Mouse (Mus musculus): ENCODE data around the gene Akap2.

Akap2 gene

DNA sequence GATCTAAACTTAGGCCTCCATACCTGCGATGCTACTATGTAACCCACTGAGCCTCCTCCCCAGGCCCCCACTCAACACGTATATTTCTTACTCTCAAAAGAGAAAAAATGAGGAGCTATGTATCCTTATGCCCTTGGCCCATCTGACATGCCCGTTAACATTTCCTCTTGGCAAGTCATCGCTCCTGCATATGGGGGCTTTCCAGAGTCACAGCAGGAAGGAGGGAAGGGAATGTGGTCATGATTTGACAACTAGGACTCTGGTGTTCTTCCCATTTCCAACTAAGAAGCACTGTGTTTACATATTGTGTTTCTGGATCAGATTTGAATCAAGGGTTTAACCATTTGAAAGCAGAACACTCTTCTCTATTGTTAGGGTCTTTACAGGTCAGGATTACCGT lies 15.9 kb upstream of the Akap2 start:
- DNase-seq (ENCODE audit: low read depth, low spot score) = no peak

DNA sequence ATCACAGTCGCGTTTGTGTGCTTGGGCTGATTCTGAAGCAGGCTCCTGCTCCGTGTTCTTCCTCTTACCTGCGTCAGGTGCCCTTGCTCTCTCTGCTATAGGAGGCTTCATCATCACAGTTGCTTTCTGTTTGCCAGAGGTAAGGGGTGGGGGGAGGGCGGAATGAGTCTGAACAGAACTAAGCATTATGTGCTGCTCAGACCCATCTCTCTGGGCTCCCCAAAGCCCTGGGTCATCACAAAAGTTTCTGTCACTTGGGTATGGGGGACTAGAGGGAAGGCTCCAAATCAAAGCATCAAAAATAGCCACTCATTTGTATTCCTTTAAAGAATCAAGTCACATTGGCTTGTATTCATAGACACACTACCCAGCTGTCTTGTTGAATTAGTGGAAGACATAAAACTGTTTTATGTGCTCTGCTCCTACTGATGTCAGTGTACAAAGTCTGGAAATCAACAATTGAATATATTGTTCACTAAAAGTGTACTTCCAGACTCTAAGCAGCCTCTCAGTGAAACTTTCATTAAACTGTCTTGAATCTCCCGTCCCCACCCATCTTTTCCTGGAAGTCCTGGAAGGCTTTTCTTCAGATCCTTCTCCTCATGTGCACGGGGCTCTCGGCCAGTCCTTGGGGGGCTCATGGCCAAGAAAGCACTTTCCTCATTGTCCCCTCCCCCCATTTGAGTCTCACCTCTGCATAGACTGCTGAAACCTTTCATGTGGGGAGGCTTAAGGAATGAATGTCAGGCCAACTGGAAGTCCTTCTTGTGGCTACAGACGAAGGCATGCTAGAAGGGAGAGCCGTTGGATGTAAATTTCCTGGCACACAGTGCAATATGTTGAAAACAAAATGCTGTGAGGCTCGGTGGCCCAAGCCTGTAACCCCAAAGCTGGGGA lies 13.6 kb upstream of the Akap2 start:
- DNase-seq (ENCODE audit: low read depth, low spot score) = no peak

DNA sequence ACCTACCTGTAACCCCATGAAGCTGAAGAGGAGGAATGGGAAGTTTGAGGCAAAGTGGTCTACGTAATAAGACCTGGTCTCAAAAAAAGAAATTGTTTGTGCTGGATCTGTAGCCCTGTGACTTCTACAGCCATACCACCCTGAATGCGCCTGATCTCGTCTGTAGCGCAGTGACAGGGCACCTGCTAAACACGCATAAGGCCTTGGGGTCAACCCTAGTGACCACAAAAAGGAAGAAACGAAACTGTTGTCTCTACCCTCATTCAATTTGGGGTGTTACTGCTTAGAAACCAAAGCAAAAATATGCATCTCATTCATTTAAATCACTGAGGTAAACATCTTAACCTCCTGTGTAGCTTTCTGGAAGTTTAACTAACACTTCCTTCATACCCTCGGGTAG lies 12.9 kb upstream of the Akap2 start:
- no peak for DNase-seq (ENCODE audit: low read depth, low spot score)

DNA sequence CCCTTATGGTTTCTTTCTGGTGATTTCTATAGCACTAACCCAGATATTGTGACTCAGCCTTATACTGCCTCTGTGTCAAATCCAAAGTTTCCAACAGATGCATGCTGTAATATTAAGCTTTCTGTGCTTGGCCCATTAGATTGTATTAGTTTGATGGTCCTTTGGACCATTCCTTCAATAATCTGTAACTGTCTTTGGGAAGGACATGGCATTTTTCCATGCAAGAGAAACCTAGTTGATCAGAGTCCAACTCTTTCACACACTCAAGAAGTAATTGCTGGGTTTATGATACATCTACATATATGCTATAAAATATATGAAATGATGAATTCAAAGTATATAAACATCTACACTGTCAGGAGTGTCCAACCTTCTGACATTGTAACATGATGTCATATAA lies 1.6 kb upstream of the Akap2 start:
- no peak for DNase-seq (ENCODE audit: low read depth, low spot score)

DNA sequence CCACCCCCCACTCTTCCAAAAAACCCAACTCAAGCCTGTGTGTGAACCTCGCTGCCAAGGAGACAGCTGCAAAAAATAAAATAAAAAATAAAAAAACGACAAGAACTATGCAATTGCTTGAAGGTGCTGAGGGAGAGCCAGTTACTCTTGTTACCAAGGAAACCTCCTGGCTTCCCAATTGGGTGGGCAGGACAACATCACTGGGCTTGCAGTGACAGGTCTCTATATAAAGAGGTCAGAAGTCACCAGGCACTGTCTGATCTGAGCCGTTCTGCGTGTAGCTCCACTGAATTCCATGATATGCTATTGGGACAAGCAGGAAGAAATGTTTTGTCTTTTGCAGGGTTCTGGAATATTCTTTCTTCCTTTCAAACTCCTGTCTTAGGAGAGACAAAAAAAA lies 722 bp upstream of the Akap2 start:
- no peak for DNase-seq (ENCODE audit: low read depth, low spot score)

DNA sequence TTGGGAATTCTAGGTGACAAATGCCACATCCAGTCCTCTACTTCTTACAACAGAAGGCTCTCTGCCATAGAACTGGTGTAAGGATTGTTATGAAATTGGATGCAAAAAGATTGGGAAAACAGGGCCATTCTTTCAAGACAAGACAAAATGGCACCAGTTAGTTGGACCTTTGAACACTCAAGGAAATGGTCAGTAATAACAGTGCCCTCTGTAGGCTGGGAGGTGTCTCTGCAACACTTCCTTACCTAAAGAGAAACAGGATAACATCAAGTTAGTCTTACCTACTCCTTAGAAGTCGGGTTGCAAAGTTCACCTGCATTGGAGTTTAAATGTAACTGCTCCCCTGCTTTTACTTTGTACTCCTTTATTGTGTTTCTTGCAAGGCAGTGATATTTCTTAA lies 1.9 kb downstream of the Akap2 start:
- DNase-seq (ENCODE audit: low read depth, low spot score) = no peak

DNA sequence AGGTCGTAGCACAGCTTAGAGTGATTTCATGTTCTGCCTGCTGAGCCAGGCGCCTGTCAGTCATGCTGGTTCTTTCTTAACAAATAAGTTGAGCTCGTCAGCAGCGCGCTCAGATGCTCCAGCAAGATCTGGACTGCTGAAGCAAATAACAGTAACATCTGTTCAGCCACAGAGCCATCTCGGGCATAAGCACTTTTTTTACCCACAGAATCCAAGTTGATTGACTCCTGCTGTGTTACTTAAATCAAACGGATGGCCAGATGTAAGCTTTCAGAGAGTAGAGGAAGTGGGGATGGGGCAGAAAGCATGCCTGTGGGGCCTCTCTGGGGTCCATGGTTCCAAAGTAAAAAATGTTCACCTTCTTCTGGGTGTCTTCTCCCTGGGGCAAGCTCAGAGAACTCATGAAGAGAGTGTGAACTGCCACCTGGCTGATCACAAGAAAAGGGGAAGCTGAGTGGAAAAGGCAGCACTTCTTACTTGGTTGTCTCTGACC lies 3.5 kb downstream of the Akap2 start:
- DNase-seq (ENCODE audit: low read depth, low spot score) = no peak

DNA sequence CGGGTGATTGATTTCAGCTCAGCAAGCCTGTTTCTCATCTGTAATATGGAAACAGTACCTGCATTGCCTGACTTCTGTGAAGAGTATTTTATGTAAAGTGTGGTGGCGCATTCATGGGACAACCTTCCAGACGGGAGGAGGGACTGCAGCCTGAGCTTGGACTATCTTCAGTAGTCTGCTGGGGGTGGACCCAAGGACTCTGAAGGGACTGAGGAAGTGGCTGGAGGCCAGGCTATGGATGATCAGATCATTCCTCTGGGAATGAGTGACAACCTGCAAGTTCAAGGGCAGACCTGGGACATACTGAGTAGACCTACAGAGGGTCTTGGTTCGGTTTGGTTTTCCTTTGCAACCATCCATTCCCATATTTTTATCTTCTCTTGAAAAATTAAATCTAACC lies 4.8 kb downstream of the Akap2 start:
- DNase-seq (ENCODE audit: low read depth, low spot score) = no peak

DNA sequence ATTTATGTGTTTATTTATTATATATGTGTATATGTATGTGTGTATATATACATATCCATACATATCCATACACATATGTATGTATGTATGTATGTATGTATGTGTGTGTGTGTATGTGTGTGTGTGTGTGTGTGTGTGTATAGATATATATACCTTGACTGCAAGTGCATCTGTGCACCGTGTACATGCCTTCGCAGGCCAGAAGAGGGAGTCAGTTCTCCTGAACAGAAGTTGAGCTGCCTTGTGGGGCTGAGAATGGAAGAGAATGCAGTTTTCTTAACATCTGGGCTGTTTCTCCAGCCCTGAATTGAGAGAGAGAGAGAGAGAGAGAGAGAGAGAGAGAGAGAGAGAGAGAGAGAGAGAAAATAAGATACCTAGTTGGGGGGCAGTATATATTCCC lies 6.2 kb downstream of the Akap2 start:
- DNase-seq (ENCODE audit: low read depth, low spot score) = no peak

DNA sequence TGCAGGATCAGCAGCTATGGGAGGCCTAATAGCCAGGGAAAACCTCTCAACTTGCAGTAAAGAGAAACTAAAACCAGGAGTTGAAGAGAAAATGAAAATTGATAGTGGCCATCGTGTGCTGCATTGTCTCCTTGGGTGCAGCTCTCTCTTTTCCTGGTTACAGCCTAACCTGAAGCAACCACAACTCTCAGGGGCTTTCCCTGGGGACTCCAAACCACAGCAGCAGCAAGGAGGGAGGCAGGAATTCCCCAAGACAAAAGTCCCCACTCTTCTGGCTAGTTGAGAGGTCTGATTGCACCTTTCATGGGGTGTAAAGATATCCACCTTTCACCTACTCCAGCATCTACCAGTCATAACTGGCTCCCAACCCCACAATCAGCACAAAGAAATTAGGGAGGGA lies 8.1 kb downstream of the Akap2 start:
- no peak for DNase-seq (ENCODE audit: low read depth, low spot score)

DNA sequence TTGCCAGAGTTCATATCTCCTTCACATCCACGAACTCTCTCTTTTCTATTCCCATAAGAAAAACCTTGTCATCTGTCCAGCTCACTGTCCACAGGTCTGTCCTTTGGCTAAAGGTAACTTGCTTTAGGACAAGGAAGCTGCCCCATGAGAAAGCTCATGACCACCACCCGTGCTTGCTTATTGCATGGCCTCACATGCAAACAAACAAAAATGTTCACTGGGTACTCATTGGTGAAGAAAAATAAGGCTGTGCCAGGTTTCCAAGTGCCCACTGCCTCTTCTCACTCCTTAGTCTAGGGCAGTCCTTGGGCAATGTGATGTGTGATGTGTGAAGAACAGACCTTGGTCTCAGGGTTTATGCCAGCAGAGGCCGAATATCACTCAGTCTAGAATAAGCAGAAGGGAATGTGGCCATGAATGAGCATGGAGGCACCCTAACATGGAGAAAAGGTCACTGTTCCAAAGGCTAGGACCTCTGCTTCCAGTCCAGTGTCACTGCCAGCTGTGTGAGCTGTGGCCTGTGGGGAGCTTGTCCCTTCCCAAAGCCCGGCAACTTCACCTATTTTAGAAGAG lies 11.2 kb downstream of the Akap2 start:
- no peak for DNase-seq (ENCODE audit: low read depth, low spot score)

DNA sequence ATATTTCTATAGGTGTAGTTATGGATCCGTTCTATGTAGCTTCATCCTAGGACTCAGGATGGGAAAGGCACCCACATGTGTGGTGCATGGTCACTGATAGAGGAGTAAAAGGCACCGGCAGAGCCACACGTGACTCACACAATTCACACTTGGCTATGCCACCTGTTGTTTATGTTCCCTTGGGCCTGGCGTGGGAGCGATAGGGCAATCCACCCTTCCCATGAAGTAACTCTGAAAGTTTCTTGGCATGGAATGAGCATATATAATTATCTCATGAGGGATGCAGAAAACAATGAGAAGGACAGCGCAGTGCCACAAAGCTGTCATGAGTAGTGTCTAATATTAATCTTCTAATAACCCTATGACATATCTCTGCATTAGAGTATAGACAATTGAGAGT lies 12.6 kb downstream of the Akap2 start:
- DNase-seq (ENCODE audit: low read depth, low spot score) = no peak

DNA sequence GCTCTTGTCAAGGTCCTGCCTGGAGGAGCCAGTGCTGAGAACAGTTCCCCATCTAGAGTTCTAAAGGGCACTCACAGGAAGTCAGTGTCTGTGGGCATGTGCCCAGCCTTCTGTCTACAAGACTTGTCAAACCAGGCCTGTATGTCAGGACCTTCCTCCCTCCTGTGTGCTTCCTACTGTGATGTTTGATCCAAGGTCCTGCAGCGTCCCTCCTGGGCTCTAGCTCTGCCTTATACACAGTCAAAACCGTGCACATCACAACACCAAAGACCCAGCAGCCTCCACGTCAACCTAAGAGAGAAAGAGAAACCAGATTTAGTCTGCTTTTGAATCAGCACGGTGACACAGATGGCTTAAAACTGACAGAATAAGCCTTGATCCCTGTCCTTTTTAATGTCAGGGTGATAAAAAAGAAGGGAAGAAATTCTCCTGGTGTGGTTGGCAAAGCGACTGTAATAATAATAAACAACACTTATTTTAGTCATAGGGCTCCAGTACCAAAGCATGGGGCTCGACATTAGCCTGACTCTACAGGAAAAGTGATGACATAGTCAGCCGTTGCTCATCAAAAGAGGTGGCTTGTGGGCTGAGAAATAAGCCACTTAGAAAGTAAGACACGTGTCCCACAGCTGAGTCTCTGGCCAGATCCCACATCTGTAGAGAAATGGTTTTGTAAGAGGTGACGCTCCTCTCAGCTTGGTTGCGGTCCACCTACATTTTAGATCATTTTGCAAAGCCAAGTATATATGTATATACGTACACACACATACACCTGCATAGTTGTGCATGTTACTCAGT lies 13.5 kb downstream of the Akap2 start:
- DNase-seq (ENCODE audit: low read depth, low spot score) = peak; percentile 58

DNA sequence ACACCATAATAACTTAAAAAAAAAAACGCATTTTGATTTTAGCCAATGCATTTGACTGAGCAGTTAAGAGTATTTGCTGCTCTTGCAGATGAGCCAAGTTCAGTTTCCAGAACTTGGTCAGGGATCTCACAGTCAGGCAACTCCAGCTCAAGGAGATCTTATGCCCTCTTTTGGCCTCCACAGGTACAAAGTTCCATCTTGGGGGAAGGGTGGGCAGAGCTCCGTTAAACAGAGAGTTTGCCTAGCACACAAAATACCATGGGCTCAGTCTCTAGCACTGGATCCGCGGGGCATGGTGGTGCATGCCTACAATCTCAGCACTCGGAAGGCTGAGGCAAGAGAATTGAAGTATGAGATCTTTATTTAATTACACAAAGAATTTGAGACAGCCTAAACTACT lies 14.9 kb downstream of the Akap2 start:
- DNase-seq (ENCODE audit: low read depth, low spot score) = no peak

DNA sequence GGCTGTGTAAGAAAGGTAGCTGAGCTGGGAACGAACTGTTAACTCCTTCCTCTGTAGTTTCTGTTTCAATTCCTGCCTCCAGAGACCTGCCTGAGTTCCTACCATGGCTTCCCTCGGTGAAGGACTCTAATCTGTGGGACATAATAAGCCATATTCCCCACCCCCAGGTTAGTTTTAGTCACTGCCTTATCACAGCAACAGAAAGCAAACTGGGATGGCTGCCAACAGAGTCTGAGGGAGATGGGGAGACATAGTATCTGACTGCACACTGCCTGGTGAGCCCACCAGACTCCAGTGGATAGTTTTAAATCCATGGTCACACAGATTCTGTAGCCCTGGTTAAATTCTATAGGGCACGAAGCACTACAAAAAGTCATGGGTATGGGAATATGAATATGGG lies 16.0 kb downstream of the Akap2 start:
- DNase-seq (ENCODE audit: low read depth, low spot score) = no peak

DNA sequence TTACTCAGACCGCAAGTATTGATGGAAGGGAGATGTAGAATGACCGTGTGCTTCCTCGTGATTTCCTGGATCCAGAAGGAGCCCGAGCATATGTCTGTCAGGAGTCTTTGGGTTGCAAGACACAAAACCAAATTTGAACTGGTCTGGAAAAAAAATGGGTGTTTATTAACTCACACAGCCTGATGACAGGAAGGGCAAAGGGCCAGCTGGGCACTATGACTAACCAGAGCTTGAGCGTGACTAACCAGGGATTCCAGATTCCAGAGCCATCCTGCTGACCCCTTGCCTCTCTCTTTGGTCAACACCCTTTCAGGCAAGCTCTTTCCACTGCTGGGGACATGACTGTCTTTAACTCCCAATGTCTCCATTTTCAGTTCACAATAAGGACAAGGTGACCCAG lies 18.0 kb downstream of the Akap2 start:
- DNase-seq (ENCODE audit: low read depth, low spot score) = peak; percentile 99

DNA sequence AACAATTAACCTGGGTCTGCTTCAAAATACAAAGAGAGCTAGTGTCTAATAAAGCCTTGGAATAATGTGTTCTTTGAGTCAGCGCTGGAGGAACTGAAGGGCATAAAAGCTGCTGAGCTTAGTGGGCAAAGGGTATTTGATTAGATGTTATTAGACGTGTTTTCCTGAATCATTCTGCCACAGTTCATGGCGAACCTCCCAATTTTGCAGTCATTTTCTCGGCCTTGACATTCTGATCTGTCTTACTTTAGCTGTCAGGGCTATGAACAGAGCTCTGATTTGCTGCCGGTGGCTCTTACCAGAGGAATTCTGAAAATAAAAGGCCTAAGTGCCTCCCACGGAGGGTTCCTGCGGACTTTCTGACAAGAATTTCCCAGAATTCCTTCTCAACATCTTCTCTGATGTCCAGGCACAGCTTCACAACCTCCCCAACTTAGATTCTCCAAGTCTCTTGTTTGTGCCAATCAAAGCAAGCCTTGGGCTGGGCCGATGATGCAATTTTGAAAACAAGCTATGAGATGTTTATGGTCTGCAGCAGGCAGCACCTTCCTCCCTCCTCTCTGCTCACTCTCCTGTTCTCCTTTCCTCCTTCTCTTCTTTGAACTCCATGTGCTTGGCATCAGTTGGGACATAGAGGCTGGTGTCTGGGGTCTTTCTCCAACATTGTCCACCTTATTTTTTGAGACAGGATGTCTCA lies 21.5 kb downstream of the Akap2 start:
- DNase-seq (ENCODE audit: low read depth, low spot score) = no peak

DNA sequence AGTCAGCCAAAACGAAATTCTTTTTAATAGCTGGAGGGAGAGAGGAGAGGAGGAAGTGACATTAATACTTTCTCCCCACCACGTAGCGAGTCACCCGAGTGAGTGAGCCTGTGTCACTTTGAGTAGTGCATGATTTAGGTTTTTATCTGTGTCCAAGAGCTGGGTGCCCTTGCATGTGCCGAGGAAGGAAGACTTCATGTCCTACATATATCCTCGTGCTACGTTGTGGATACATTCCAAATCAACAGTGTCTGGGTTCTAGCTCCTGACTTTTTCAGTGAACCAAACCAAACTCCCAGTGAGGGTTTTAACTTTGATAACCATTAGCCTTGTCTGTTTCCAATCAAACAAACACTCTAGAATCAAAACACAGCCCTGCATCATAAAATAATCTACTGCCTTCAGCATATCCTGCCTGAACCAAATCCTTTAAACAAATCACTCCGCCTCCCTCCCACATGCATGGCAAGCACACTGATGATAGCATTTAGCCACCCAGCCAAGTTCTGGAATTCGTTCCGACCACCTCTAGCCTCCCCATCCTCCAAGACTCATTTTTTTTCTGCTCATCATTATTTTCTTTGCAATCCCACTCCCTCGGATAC lies 26.0 kb downstream of the Akap2 start:
- no peak for DNase-seq (ENCODE audit: low read depth, low spot score)

DNA sequence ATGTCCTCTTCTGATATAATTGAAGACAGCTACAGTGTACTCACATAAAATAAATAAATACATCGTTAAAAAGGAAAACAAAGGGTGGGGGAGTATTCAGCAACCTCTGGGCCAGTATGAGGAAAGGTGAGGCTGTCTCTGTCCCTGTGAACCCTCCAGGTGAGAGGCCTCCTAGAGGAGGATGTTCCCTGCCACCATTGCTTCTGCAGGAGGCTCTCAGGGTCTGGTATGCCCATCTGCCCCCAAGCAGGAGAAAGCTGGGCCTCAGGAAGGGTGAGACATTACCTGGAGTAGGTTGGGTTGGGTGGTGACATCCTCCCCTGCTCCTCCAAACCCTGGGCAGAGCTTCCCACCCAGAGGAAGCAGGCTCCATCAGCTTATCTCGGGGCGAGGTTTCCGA lies 33.2 kb downstream of the Akap2 start:
- DNase-seq (ENCODE audit: low read depth, low spot score) = no peak

DNA sequence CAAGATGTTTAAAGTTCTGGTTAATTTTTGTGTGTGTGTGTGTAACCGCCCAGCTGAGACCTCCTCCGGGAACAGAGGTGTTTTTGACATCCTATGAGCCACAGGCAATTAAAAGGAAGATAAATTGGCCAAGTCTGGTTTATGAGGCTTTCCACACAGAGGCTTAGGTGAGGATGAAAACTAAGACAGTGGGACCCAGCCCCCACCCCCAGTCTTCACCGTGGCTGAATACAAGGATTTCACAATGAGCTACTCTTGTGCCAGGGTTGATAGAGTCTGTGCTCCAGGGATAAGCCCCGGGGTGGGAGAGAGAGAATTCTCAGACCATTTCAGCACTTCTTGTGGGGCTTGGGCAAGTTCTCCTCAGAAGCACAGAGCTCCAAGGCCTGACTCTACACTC lies 33.6 kb downstream of the Akap2 start:
- no peak for DNase-seq (ENCODE audit: low read depth, low spot score)

DNA sequence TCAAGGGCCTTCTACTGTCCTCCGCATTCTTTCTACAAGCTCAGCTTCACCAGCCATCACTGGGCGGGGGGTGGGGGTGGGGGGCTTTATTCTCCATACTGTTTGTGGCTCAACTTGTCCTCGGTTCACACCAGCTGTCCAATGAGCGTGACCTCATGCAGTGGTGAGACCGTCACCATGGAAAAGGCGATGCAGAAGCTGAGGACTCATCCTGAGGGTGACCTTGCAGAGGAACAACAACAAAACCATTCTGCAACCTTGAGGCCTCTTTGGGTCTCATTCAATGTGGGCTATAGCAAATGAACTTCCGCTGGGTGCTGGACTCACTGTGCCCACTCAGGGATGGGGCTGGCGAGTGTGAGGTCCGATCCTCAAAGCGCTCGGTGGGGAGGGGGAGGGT lies 34.1 kb downstream of the Akap2 start:
- DNase-seq (ENCODE audit: low read depth, low spot score) = no peak

DNA sequence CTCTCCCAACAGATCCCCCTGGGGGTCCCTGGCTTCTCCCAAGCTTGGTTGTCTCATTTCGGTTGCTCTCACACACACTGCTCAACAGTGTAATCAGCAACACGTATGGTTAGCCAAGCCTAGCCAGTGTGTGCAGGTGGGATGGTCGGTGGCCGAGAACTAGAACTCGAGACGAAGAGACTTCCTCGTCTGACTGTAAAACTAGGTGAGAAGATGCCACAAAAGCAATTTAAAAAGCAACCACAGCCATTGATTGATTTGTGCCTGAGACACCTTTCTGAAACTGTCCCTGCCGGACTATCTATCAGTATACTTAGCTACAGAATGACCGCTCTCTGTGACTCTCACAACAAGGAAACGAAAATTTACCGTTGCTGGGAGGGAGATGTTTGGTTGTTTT lies 37.6 kb downstream of the Akap2 start:
- DNase-seq (ENCODE audit: low read depth, low spot score) = no peak

Data from 3T3-L1 (cell line).